Comparison of ENCODE assay signal across 9 mouse cellular contexts in the genomic region with DNA sequence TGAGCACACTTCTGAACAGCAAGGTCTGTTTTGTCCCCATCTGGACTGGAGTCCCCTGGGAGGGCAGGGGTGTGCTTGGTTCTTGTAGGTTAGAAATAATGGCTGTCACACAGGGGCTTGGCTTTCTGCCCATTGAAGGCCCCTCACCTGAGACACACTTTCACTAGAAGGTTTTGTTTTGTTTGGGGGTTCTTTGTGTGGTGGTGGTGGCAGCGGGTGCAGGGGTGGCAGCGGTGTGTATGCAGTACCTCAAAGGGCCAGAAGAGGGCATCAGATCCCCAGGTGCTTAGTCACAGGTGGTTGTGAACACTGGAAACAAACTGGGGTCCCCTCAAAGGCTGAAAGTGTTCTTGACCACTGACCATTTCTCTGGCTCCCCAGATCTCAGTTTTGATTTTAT. TPM values are rescaled to one million over a fixed set of nuclear protein-coding genes. Genes with fewer than 3 reads are reported as not detected.
DNase-seq lines count a peak whose midpoint lies in the region; ATAC-seq and TF ChIP-seq lines count a peak whose summit lies in the region.
"Had no signal": no experiment of that assay in that cellular context is flagged by ENCODE, and none has a peak within 500 bp of the region (broad histone marks: within the 10 kb centered on the region; RNA-seq: fewer than 3 reads in every experiment).

No protein-coding gene starts in this region.

- TF ChIP-seq POLR2A in cerebellum, adult 2 months (IDR thresholded peaks at IDR 0.05; ENCODE audit: borderline replicate concordance, insufficient read depth, low read length), result no peak
- TF ChIP-seq POLR2A in cortical plate, adult 2 months (IDR thresholded peaks at IDR 0.05; ENCODE audit: extremely low read depth, insufficient read depth, low read length), result no peak

- DNase-seq in cerebellum, adult 2 months, result peak in 1 of 2 experiments; percentile 70
- no peak for DNase-seq in cerebellum, adult 9-10 months
- peak; percentile 10 for DNase-seq in midbrain, embryonic 14.5 days
- DNase-seq in spleen, postnatal 14 days (ENCODE audit: low spot score in 2 of 2), result peak; percentile 31 to 60
- DNase-seq in embryo, embryonic 10 days (ENCODE audit: low spot score), result no peak
- no peak for DNase-seq in left cerebral cortex, adult 18-20 months (ENCODE audit: low spot score in 2 of 2)

- H3K9ac ChIP-seq in midbrain, embryonic 14.5 days (replicated peaks; ENCODE audit: low read length), result no peak overlapping the region
- H3K9ac ChIP-seq in midbrain, embryonic 13.5 days (replicated peaks), result no peak overlapping the region

- H3K27ac ChIP-seq in cerebellum, adult 2 months (ENCODE audit: insufficient read depth, low read length), result no peak overlapping the region
- no peak overlapping the region for H3K27ac ChIP-seq in midbrain, embryonic 14.5 days (replicated peaks; ENCODE audit: low read depth, low read length)
- no peak overlapping the region for H3K27ac ChIP-seq in midbrain, embryonic 13.5 days
- H3K27ac ChIP-seq in cortical plate, adult 2 months (ENCODE audit: insufficient read depth, low read length), result no peak overlapping the region

- H3K36me3 ChIP-seq in midbrain, embryonic 14.5 days (ENCODE audit: control insufficient read depth, insufficient read depth, low read length), result no peaks in the 10 kb centered on the region
- H3K36me3 ChIP-seq in midbrain, embryonic 13.5 days, result no peaks in the 10 kb centered on the region

- 38% methylated on average over 2 of the region's 2 CpGs for WGBS in cerebellum, adult 2 months
- WGBS in midbrain, embryonic 14.5 days, result 21% methylated on average over 2 of the region's 2 CpGs
- WGBS in midbrain, embryonic 13.5 days, result 18% methylated on average over 2 of the region's 2 CpGs

- peaks cover 10% of the 10 kb centered on the region for H3K4me1 ChIP-seq in cerebellum, adult 2 months (ENCODE audit: control insufficient read depth, insufficient read depth, low read length)
- no peaks in the 10 kb centered on the region for H3K4me1 ChIP-seq in midbrain, embryonic 14.5 days (ENCODE audit: control insufficient read depth, insufficient read depth, low read length)
- no peaks in the 10 kb centered on the region for H3K4me1 ChIP-seq in midbrain, embryonic 13.5 days (replicated peaks)
- no peaks in the 10 kb centered on the region for H3K4me1 ChIP-seq in cortical plate, adult 2 months (ENCODE audit: control insufficient read depth, insufficient read depth, low read length)

- TF ChIP-seq CTCF in cerebellum, adult 2 months (IDR thresholded peaks at IDR 0.05; ENCODE audit: borderline replicate concordance, insufficient read depth, low read depth, low read length), result peak; percentile 80
- peak; percentile 48 for TF ChIP-seq CTCF in cortical plate, adult 2 months (IDR thresholded peaks at IDR 0.05; ENCODE audit: extremely low read depth, insufficient read depth, low read length)

- H3K4me3 ChIP-seq in cerebellum, adult 2 months (replicated peaks; ENCODE audit: insufficient read depth, low read depth, low read length), result no peak overlapping the region
- no peak overlapping the region for H3K4me3 ChIP-seq in midbrain, embryonic 14.5 days (replicated peaks; ENCODE audit: low read depth, low read length)
- H3K4me3 ChIP-seq in midbrain, embryonic 13.5 days (replicated peaks), result no peak overlapping the region
- no peak overlapping the region for H3K4me3 ChIP-seq in cortical plate, adult 2 months (ENCODE audit: insufficient read depth, low read length)
- H3K4me3 ChIP-seq: myocyte had no signal

- ATAC-seq in midbrain, embryonic 14.5 days (ENCODE audit: low FRiP score, low TSS enrichment), result no peak
- ATAC-seq in midbrain, embryonic 13.5 days, result no peak

- no peaks in the 10 kb centered on the region for H3K9me3 ChIP-seq in midbrain, embryonic 14.5 days (ENCODE audit: control insufficient read depth, low read length)
- no peaks in the 10 kb centered on the region for H3K9me3 ChIP-seq in midbrain, embryonic 13.5 days

- no peak overlapping the region for H3K4me2 ChIP-seq in midbrain, embryonic 14.5 days (ENCODE audit: low read length)
- H3K4me2 ChIP-seq in midbrain, embryonic 13.5 days (replicated peaks), result no peak overlapping the region

- H3K27me3 ChIP-seq in cerebellum, adult 2 months (ENCODE audit: control insufficient read depth, insufficient read depth, low read length), result no peaks in the 10 kb centered on the region
- H3K27me3 ChIP-seq in midbrain, embryonic 14.5 days (ENCODE audit: control insufficient read depth, insufficient read depth, low read length), result no peaks in the 10 kb centered on the region
- H3K27me3 ChIP-seq in midbrain, embryonic 13.5 days, result no peaks in the 10 kb centered on the region

RNA-seq across cellular contexts. Expression of gene Rgl3, which starts 11.3 kb away (rescaled TPM):
- 67.6 and 83.3 TPM in 2 replicates for polyA plus RNA-seq in cerebellum, adult 2 months (2012; rRNA removed)
- polyA plus RNA-seq in midbrain, embryonic 14.5 days (2014; fragmentation: Nextera tagmentation; extraction: Ambion mirVana), result 0.53 and 0.68 TPM in 2 replicates
- 1.0 and 1.4 TPM in 2 replicates for polyA plus RNA-seq in midbrain, embryonic 13.5 days (2015; fragmentation: Nextera tagmentation; extraction: Ambion mirVana)
- 5.2 and 5.4 TPM in 2 replicates for polyA plus RNA-seq in cortical plate, adult 2 months (2012; rRNA removed)
- 1 to 10 TPM; 3.7 to 4.0 TPM for total RNA-seq in left cerebral cortex, adult 18-20 months (2021)

RNA-seq across cellular contexts. Expression of gene Epor, which starts 14.7 kb away (rescaled TPM):
- polyA plus RNA-seq in cerebellum, adult 2 months (2012; rRNA removed), result 9.2 and 10.4 TPM in 2 replicates
- polyA plus RNA-seq in midbrain, embryonic 14.5 days (2014; fragmentation: Nextera tagmentation; extraction: Ambion mirVana), result 0.65 and 2.0 TPM in 2 replicates
- 1.4 and 2.5 TPM in 2 replicates for polyA plus RNA-seq in midbrain, embryonic 13.5 days (2015; fragmentation: Nextera tagmentation; extraction: Ambion mirVana)
- polyA plus RNA-seq in cortical plate, adult 2 months (2012; rRNA removed), result 12.6 and 15.3 TPM in 2 replicates
- total RNA-seq in left cerebral cortex, adult 18-20 months (2021), result 10 to 100 TPM; 10.7 to 12.9 TPM

RNA-seq across cellular contexts. Expression of gene Swsap1, which starts 22.4 kb away (rescaled TPM):
- 12.2 and 12.8 TPM in 2 replicates for polyA plus RNA-seq in cerebellum, adult 2 months (2012; rRNA removed)
- polyA plus RNA-seq in midbrain, embryonic 14.5 days (2014; fragmentation: Nextera tagmentation; extraction: Ambion mirVana), result 21.5 and 22.8 TPM in 2 replicates
- polyA plus RNA-seq in midbrain, embryonic 13.5 days (2015; fragmentation: Nextera tagmentation; extraction: Ambion mirVana), result 9.8 and 12.6 TPM in 2 replicates
- polyA plus RNA-seq in cortical plate, adult 2 months (2012; rRNA removed), result 7.3 and 8.1 TPM in 2 replicates
- total RNA-seq in left cerebral cortex, adult 18-20 months (2021), result 10 to 100 TPM; 13.1 to 14.1 TPM

RNA-seq across cellular contexts. Expression of gene Ccdc151, which starts 24.5 kb away (rescaled TPM):
- 2.4 and 2.7 TPM in 2 replicates for polyA plus RNA-seq in cerebellum, adult 2 months (2012; rRNA removed)
- 4.5 and 4.6 TPM in 2 replicates for polyA plus RNA-seq in midbrain, embryonic 14.5 days (2014; fragmentation: Nextera tagmentation; extraction: Ambion mirVana)
- 3.9 and 4.9 TPM in 2 replicates for polyA plus RNA-seq in midbrain, embryonic 13.5 days (2015; fragmentation: Nextera tagmentation; extraction: Ambion mirVana)
- polyA plus RNA-seq in cortical plate, adult 2 months (2012; rRNA removed), result 7.7 and 7.9 TPM in 2 replicates
- total RNA-seq in left cerebral cortex, adult 18-20 months (2021), result 1 to 10 TPM; 8.1 TPM

RNA-seq across cellular contexts. Expression of gene Prkcsh, which starts 24.6 kb away (rescaled TPM):
- polyA plus RNA-seq in cerebellum, adult 2 months (2012; rRNA removed), result 91.3 and 95.3 TPM in 2 replicates
- 70.6 and 73.2 TPM in 2 replicates for polyA plus RNA-seq in midbrain, embryonic 14.5 days (2014; fragmentation: Nextera tagmentation; extraction: Ambion mirVana)
- 94.7 and 99.3 TPM in 2 replicates for polyA plus RNA-seq in midbrain, embryonic 13.5 days (2015; fragmentation: Nextera tagmentation; extraction: Ambion mirVana)
- 99.1 and 103 TPM in 2 replicates for polyA plus RNA-seq in cortical plate, adult 2 months (2012; rRNA removed)
- 10 to 100 TPM; 91.4 to 95.1 TPM for total RNA-seq in left cerebral cortex, adult 18-20 months (2021)

Comparison
In these comparisons a context has a peak if more than half of its experiments do, and no peak if none do; other contexts are left out.
1. DNase-seq: peak in midbrain, embryonic 14.5 days (single experiment) and spleen, postnatal 14 days (2 of 2); none in cerebellum, adult 9-10 months (single experiment), embryo, embryonic 10 days (single experiment) and left cerebral cortex, adult 18-20 months (0 of 2).
2. RNA of gene Rgl3, which starts 11.3 kb away (polyA plus RNA-seq): 67.6 to 83.3 TPM in cerebellum, adult 2 months; 5.2 to 5.4 TPM in cortical plate, adult 2 months, 1.0 to 1.4 TPM in midbrain, embryonic 13.5 days and 0.53 to 0.68 TPM in midbrain, embryonic 14.5 days; every median in the first group is over 10 times any median in the second.